Mouse (Mus musculus): ENCODE data around the gene Tmem39a. TPM values are rescaled to one million over a fixed set of nuclear protein-coding genes. Genes with fewer than 3 reads are reported as not detected.

Gene Tmem39a
- polyA plus RNA-seq, 1 experiment, result 0.34 TPM

DNA sequence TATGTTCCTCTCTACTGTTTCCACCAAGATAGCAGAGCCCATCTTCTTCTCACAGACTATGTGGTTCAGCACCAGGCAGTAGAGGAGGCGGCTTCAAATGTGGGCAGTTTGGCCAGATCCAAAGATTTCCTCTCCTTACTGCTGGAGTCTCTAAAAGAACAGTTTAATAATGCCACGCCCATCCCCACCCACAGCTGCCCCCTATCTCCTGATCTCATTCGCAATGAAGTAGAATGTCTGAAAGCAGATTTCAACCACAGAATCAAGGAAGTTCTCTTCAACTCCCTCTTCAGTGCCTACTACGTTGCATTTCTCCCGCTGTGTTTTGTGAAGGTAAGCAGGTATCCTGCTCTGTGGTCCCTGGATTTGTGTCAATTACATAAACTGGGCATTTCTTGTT lies 26.7 kb downstream of the Tmem39a start:
- Histone ChIP-seq H3K27me3 (ENCODE audit: control insufficient read depth) (no peaks in the 10 kb centered on the region), H3K4me3 (replicated peaks) (no peak overlapping the region), H3K9me3 (ENCODE audit: control insufficient read depth, low read length) (no peaks in the 10 kb centered on the region), H3K36me3 (ENCODE audit: control insufficient read depth) (peaks cover 85% of the 10 kb centered on the region), H3K4me1 (ENCODE audit: control insufficient read depth) (peaks cover 8% of the 10 kb centered on the region)
- TF ChIP-seq GATA1 (IDR thresholded peaks at IDR 0.05; ENCODE audit: low read length), result no peak
- TF ChIP-seq TAL1 (IDR thresholded peaks at IDR 0.05; ENCODE audit: low read length), result no peak

DNA sequence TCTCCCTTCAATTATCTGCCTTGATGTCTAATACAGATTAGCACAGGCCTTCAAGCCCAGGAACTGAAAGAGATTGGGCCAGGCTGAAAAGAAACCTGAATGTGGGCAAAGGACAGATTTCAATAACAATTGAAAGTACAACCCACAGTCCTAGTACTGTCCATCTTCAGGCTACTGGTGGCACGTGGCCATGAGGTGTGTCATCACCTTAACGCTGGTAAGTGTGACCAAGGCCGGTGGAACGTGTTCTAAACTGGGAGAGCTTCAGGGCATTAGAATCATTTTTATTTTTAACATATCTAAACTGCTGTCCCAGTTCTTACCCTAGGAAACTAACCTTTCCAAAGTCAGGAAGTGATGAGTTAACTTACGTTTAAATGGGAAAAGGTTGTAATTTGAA lies 28.7 kb downstream of the Tmem39a start:
- H3K4me1 ChIP-seq (ENCODE audit: control insufficient read depth), result peaks cover 8% of the 10 kb centered on the region
- TF ChIP-seq TAL1 (IDR thresholded peaks at IDR 0.05; ENCODE audit: low read length) (no peak), GATA1 (IDR thresholded peaks at IDR 0.05; ENCODE audit: low read length) (no peak)
- H3K9me3 ChIP-seq (ENCODE audit: control insufficient read depth, low read length), result no peaks in the 10 kb centered on the region
- H3K4me3 ChIP-seq (replicated peaks), result no peak overlapping the region
- peaks cover 84% of the 10 kb centered on the region for H3K36me3 ChIP-seq (ENCODE audit: control insufficient read depth)
- H3K27me3 ChIP-seq (ENCODE audit: control insufficient read depth), result no peaks in the 10 kb centered on the region

DNA sequence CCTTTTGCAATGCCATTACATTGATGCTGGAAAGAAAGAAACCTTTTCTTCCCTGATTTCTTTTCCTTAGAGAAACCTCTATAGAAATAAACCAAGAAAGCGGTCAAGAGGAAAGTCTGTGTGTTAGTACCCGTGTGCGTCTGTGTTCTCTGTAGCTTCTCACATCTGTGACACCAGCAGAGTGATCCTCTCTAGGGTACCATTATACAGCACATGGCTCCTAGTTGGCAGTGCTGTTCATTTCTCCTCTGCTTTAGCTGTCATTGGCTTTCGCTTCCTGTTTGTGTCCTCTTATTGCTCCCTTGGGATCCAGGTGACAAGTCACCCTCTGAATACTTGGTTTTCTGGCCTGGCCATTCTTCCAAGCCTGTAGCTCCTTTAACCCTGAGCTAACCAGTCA lies 29.1 kb downstream of the Tmem39a start:
- no peaks in the 10 kb centered on the region for H3K27me3 ChIP-seq (ENCODE audit: control insufficient read depth)
- H3K4me1 ChIP-seq (ENCODE audit: control insufficient read depth), result peaks cover 8% of the 10 kb centered on the region
- H3K9me3 ChIP-seq (ENCODE audit: control insufficient read depth, low read length), result no peaks in the 10 kb centered on the region
- TF ChIP-seq TAL1 (IDR thresholded peaks at IDR 0.05; ENCODE audit: low read length) (no peak), GATA1 (IDR thresholded peaks at IDR 0.05; ENCODE audit: low read length) (no peak)
- H3K36me3 ChIP-seq (ENCODE audit: control insufficient read depth), result peaks cover 84% of the 10 kb centered on the region
- no peak overlapping the region for H3K4me3 ChIP-seq (replicated peaks)

DNA sequence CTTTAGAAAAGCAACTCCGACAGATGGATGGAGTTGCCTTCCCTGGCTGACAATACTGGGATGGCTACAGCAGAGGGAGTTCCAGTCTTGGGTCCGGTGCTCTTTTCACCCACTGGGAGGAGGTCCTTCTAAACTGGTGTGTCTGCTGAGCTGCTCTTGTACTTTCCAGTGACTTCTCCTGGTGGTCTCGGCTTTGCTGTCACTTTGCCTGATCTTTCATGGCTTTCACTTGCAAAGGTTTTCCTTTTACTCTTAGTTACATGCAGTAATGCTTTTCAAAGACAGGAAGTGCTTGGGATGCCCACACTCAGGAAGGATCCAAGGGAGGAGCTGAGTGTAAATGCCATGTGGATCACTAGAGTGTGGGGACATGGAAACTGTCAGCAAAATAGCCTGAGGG lies 33.0 kb downstream of the Tmem39a start:
- Histone ChIP-seq H3K4me1 (ENCODE audit: control insufficient read depth) (no peaks in the 10 kb centered on the region), H3K36me3 (ENCODE audit: control insufficient read depth) (peaks cover 57% of the 10 kb centered on the region)

DNA sequence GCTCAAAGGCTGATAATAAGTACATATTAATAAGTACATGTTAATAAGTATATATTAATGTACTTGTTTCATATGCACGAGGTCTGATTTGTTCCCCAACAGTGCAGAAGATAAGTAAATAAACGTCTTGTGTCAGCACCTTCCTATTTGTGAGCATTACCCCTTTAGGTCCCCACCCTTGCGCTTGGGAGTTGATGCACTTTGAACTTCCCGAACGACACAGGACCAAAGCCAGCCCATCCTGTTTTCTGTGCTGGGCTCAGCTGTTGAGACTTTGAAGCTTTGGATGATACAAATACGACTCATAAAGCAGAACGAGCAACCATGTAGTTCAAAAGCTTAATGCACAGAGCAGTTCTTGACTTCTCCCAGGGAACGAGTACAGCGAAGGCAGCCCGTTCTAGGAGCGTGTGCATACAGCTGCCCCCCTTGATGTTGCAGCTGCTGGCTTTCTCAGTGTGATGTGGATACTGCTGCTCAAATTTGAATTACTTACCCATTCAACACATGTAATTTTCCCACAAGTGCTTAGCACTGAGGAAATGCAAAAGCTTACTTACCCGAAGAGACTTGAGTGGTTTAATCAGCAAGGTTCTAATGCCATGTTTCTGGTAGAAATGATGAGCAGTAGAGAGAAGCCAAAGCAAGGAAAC lies 33.7 kb downstream of the Tmem39a start:
- Histone ChIP-seq H3K4me3 (replicated peaks) (no peak overlapping the region), H3K9me3 (ENCODE audit: control insufficient read depth, low read length) (no peaks in the 10 kb centered on the region), H3K27me3 (ENCODE audit: control insufficient read depth) (no peaks in the 10 kb centered on the region), H3K4me1 (ENCODE audit: control insufficient read depth) (no peaks in the 10 kb centered on the region), H3K36me3 (ENCODE audit: control insufficient read depth) (peaks cover 51% of the 10 kb centered on the region)
- TF ChIP-seq GATA1 (IDR thresholded peaks at IDR 0.05; ENCODE audit: low read length), result no peak
- no peak for TF ChIP-seq TAL1 (IDR thresholded peaks at IDR 0.05; ENCODE audit: low read length)

More for the DNA sequence above, 33.0 kb downstream of the Tmem39a start:
- TF ChIP-seq TAL1 (IDR thresholded peaks at IDR 0.05; ENCODE audit: low read length), result no peak
- no peaks in the 10 kb centered on the region for H3K27me3 ChIP-seq (ENCODE audit: control insufficient read depth)
- no peaks in the 10 kb centered on the region for H3K9me3 ChIP-seq (ENCODE audit: control insufficient read depth, low read length)
- H3K4me3 ChIP-seq (replicated peaks), result no peak overlapping the region

DNA sequence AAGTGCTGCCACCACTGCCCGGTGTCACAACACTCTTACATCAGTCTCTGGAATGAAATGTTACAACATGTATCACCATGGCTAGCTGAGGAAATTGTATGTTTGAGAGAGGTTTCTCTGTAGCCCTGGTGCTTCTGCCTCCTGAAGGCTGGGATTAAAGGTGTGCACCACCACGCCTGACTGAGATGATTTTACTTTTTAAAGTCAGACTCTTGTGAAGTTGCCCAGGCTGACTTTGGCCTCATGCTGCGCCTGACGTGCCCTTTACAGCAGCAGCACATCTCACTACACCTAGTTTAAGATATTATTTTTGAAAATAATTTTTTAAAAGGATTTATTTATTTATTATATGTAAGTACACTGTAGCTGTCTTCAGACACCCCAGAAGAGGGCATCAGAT lies 34.4 kb downstream of the Tmem39a start:
- no peaks in the 10 kb centered on the region for H3K27me3 ChIP-seq (ENCODE audit: control insufficient read depth)
- no peak for TF ChIP-seq GATA1 (IDR thresholded peaks at IDR 0.05; ENCODE audit: low read length)
- no peak for TF ChIP-seq TAL1 (IDR thresholded peaks at IDR 0.05; ENCODE audit: low read length)
- H3K4me3 ChIP-seq (replicated peaks), result no peak overlapping the region
- no peaks in the 10 kb centered on the region for H3K9me3 ChIP-seq (ENCODE audit: control insufficient read depth, low read length)
- H3K36me3 ChIP-seq (ENCODE audit: control insufficient read depth), result peaks cover 43% of the 10 kb centered on the region
- no peaks in the 10 kb centered on the region for H3K4me1 ChIP-seq (ENCODE audit: control insufficient read depth)

DNA sequence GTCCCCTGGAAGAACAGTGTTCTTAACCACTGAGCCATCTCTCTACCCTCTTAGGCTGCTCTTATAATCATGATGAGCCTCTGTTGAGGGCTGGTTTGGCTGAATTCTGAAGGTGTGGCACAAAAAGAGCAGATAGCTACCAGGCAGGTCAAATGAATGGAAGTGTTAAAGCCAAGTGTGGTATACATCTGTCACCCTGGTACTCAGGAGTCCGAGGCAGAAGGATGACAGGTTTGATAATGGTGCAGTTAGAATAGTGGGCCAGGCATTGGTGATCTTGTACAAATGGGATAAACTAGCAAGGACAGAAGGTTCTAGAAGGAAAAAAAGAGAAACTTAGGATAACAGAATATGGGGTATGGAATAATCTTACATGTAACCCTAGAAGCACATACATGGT lies 35.9 kb downstream of the Tmem39a start:
- H3K9me3 ChIP-seq (ENCODE audit: control insufficient read depth, low read length), result no peaks in the 10 kb centered on the region
- H3K36me3 ChIP-seq (ENCODE audit: control insufficient read depth), result peaks cover 29% of the 10 kb centered on the region
- H3K27me3 ChIP-seq (ENCODE audit: control insufficient read depth), result no peaks in the 10 kb centered on the region
- no peaks in the 10 kb centered on the region for H3K4me1 ChIP-seq (ENCODE audit: control insufficient read depth)
- H3K4me3 ChIP-seq (replicated peaks), result no peak overlapping the region
- TF ChIP-seq TAL1 (IDR thresholded peaks at IDR 0.05; ENCODE audit: low read length) (no peak), GATA1 (IDR thresholded peaks at IDR 0.05; ENCODE audit: low read length) (no peak)

DNA sequence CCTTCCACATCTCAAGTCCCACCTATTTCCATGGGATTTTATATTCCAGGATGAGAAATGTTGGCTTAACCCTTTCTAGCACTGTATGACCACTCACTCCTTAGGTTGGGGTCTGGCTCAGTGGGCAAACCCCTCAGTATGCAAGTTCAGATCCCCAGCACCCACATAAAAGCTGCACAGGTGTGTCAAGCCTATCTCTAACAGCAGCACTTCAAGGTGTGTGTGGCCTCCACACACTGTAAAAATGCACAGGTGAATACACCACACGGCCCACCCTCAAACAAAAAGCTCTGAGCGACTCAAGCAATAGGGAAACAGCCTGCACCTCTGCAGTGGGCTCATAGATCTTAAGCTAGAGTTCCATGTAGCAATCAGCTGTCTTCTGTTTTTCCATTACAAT lies 37.6 kb downstream of the Tmem39a start:
- Histone ChIP-seq H3K4me3 (replicated peaks) (no peak overlapping the region), H3K36me3 (ENCODE audit: control insufficient read depth) (peaks cover 24% of the 10 kb centered on the region), H3K9me3 (ENCODE audit: control insufficient read depth, low read length) (no peaks in the 10 kb centered on the region), H3K27me3 (ENCODE audit: control insufficient read depth) (no peaks in the 10 kb centered on the region), H3K4me1 (ENCODE audit: control insufficient read depth) (no peaks in the 10 kb centered on the region)
- no peak for TF ChIP-seq GATA1 (IDR thresholded peaks at IDR 0.05; ENCODE audit: low read length)
- TF ChIP-seq TAL1 (IDR thresholded peaks at IDR 0.05; ENCODE audit: low read length), result no peak

DNA sequence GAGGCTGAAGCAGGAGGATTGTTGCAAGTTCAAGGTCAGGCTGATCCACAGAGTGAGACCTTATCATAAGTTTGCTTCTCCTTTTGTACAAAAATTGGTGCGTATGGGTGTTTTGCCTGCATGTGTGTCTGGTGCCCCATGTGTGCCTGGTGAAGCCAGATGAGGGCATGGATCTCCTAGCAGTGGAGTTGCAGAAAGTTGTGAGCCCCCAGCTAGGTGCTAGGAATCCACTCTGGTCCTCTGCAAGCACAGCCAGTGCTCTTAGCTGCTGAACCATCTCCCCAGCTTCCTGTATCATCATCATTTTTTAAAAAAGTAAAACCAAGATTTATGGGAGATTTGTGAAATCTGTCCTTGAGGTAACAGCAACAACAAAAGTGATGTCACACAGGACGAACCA lies 38.2 kb downstream of the Tmem39a start:
- H3K36me3 ChIP-seq (ENCODE audit: control insufficient read depth), result peaks cover 19% of the 10 kb centered on the region
- H3K4me3 ChIP-seq (replicated peaks), result no peak overlapping the region
- no peaks in the 10 kb centered on the region for H3K27me3 ChIP-seq (ENCODE audit: control insufficient read depth)
- H3K9me3 ChIP-seq (ENCODE audit: control insufficient read depth, low read length), result no peaks in the 10 kb centered on the region
- TF ChIP-seq TAL1 (IDR thresholded peaks at IDR 0.05; ENCODE audit: low read length) (no peak), GATA1 (IDR thresholded peaks at IDR 0.05; ENCODE audit: low read length) (no peak)
- H3K4me1 ChIP-seq (ENCODE audit: control insufficient read depth), result no peaks in the 10 kb centered on the region

Measured in erythroblast, embryonic 14.5 days (primary cell).